In the genomic region with DNA sequence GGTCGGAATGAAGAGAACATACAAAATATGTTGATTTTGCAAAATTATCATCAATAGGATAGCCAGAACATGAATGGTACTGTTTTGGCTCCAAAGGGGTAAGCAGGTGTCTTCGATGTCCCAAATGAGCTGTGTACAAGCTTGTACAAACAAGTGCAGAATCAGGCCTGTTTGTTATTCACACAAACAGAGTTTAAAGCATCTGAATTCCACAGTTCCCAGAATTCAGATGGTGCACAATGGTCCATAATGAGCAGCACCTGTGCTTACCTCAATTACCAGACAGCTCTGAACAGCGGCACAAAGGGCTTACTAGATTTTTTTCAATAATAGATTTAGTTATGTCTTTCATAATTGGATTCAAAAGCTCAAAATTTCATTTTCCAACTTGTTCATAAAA, we compare ENCODE assay signal across 18 mouse cellular contexts.
"Had no signal": no experiment of that assay in that cellular context is flagged by ENCODE, and none has a peak within 500 bp of the region (broad histone marks: within the 10 kb centered on the region; RNA-seq: fewer than 3 reads in every experiment).

No protein-coding gene starts in this region.

- ATAC-seq: liver, postnatal 0 days; lung, postnatal 0 days; midbrain, embryonic 13.5 days; midbrain, embryonic 15.5 days had no signal

- H3K27ac ChIP-seq: liver, embryonic 15.5 days; lung, embryonic 15.5 days; macrophage; midbrain, embryonic 10.5 days; midbrain, embryonic 13.5 days; midbrain, embryonic 15.5 days; neural tube, embryonic 12.5 days; stomach, embryonic 15.5 days; stomach, postnatal 0 days had no signal

- H3K4me1 ChIP-seq: liver, embryonic 15.5 days; lung, embryonic 15.5 days; midbrain, embryonic 10.5 days; midbrain, embryonic 13.5 days; midbrain, embryonic 15.5 days; neural tube, embryonic 12.5 days; stomach, embryonic 15.5 days had no signal

- H3K36me3 ChIP-seq: liver, embryonic 15.5 days; lung, embryonic 15.5 days; midbrain, embryonic 10.5 days; midbrain, embryonic 13.5 days; midbrain, embryonic 15.5 days; neural tube, embryonic 12.5 days; stomach, embryonic 15.5 days had no signal

- H3K9ac ChIP-seq: liver, embryonic 15.5 days; liver, postnatal 0 days; lung, embryonic 15.5 days; midbrain, embryonic 13.5 days; midbrain, embryonic 15.5 days; neural tube, embryonic 12.5 days; stomach, embryonic 15.5 days had no signal

- H3K27me3 ChIP-seq: liver, embryonic 15.5 days; lung, embryonic 15.5 days; midbrain, embryonic 13.5 days; midbrain, embryonic 15.5 days; neural tube, embryonic 12.5 days; stomach, embryonic 15.5 days had no signal

- H3K4me3 ChIP-seq: liver, embryonic 15.5 days; lung, embryonic 15.5 days; midbrain, embryonic 10.5 days; midbrain, embryonic 13.5 days; midbrain, embryonic 15.5 days; neural tube, embryonic 12.5 days; stomach, embryonic 15.5 days had no signal

- H3K9me3 ChIP-seq: liver, embryonic 15.5 days; lung, embryonic 15.5 days; midbrain, embryonic 10.5 days; midbrain, embryonic 13.5 days; midbrain, embryonic 15.5 days; neural tube, embryonic 12.5 days; stomach, embryonic 15.5 days had no signal

- DNase-seq: liver, postnatal 0 days; lung, adult 2 months; lung, postnatal 14 days; lung, postnatal 36 days; right cerebral cortex, postnatal 14 days; thymus, adult 2 months; thymus, postnatal 25 days; thymus, postnatal 4 days had no signal

- H3K4me2 ChIP-seq: liver, embryonic 15.5 days; lung, embryonic 15.5 days; midbrain, embryonic 13.5 days; midbrain, embryonic 15.5 days; neural tube, embryonic 12.5 days; stomach, embryonic 15.5 days had no signal
